Mouse (Mus musculus) MEL (cell line): ENCODE measurements around the gene Uso1.

Experiments used
- CHD2 ChIP-seq: IDR thresholded peaks from 2 replicates; pipeline ENCODE4 v1.6.1; 2011; ENCODE audit warnings: low read length, improper control_type of control experiment
- CTCF ChIP-seq, 3 experiments: IDR thresholded peaks in 2 of 3; conservative IDR thresholded peaks in 1 of 3; 2 replicates each; pipeline ENCODE4 v1.5.1; 2011 to 2012; ENCODE audit warnings: low read length in 3 of 3, low read depth in 2 of 3, mild to moderate bottlenecking in 2 of 3, improper control_type of control experiment in 1 of 3, inconsistent platforms in 1 of 3, mixed read lengths in 1 of 3, moderate library complexity in 1 of 3; ENCODE audit not compliant: control insufficient read depth in 1 of 3, insufficient read depth in 1 of 3, poor library complexity in 1 of 3, severe bottlenecking in 1 of 3

DNA sequence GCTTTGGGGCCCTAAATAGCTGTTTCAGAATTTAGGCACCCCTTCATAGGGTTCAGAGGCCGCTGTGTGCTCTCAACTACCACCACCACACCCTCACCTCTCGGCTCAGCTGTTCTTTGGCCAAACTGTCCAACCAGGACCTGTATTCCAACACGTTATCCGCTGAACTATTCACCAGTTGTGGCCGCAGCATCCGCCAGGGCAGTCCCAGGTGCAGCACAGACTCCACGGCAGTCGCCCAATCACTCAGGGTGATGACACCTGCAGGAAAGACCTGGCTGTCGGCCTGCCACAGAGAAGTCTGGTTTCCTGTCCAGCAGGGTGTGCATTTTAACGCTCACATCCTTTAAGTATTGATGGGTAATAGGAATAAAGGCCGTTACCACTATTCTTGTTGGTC lies 92.6 kb downstream of the Uso1 start:
- TF ChIP-seq CTCF (IDR thresholded peaks at IDR 0.05 in 2 of 3, conservative IDR thresholded peaks at IDR 0.05 in 1 of 3; ENCODE audit: control insufficient read depth in 1 of 3, insufficient read depth in 1 of 3, low read depth in 2 of 3, low read length in 3 of 3, poor library complexity in 1 of 3, severe bottlenecking in 1 of 3) (no peak), CHD2 (no peak)
